Mouse (Mus musculus): ENCODE data around the gene Olfr263.
A peak's percentile ranks its signal among the peaks of the same experiment; 100 is the strongest.
"Not testable (repeated sequence)": the region's sequence is repeated elsewhere in the genome, so short reads cannot be mapped to it uniquely, and the experiment has no call there.

Olfr263 gene

DNA sequence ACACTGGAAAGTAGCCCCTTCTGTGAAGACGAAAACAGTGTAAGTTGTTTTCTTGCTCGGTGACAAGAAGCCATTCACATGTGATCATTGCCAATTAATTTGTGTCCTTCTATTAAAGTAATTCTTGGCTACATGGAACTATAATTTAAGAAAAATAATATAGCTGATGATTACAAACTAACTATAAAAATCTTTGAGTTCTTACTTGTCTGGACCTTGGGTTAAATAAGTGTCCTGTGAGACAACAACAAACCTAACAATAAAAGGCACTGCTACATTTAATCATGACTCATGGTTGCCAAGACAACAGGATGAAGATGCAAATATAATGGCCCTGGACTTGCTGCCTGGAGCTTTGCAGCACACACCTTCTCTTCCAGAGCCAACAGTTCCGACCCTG, at the start of gene Olfr263:
Gene Olfr263, plus strand, starts transcription at position 301 of the 400 bp plus-strand sequence.
- not testable (repeated sequence) for DNase-seq

- DNase-seq: no peak
Observed at GRCm38 (mm10) chr13:21082686-21083085, 46.8 kb upstream of the Olfr263 start.

DNA sequence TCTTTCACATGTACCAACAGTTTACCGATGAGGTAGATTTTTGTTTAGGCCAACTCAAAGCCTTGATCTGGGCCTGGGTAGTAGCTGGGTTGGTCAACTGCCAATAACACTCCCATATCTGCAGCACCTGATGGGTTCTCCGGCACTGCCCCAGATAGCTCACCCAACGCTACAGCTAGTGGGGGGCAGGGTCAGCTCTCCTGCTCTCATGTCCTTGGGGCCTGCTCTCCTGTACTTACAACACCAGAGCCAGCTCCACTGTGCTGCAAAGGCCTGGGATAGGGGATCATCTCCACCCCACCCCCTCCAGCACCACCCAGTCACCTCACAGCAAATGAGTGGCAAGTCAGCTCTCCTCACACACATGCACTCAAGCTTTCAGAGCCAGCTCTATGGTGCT, 19.7 kb upstream of the Olfr263 start:
- DNase-seq: no peak

DNA sequence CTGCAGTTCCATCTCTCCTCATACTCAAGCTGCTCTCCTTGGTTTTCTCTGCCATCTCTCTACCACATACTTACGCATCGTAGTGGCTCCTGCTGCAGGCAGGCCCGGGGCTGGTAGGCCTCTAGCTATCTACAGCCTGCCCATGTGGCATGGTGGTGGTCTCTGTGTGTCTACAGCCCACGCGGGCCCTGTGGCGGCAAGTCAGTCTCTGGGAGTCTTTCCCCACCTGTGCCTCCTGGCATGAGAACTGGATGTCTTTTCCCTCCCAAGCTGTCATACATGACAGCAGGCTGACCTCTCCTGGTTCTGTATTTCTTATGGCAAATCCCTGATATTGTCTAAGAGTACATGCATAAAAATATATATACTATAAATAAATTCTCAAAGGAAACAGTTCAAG, 19.0 kb upstream of the Olfr263 start:
- no peak for DNase-seq

GRCm38 (mm10) chr13:21111183-21111582, 18.3 kb upstream of the Olfr263 start, which contains the start of gene Olfr1369-ps1:
Gene Olfr1369-ps1 (plus strand): TSS chr13:21111483.
- DNase-seq: not testable (repeated sequence)

GRCm38 (mm10) chr13:21114121-21114520, 15.3 kb upstream of the Olfr263 start:
- DNase-seq: no peak

DNA sequence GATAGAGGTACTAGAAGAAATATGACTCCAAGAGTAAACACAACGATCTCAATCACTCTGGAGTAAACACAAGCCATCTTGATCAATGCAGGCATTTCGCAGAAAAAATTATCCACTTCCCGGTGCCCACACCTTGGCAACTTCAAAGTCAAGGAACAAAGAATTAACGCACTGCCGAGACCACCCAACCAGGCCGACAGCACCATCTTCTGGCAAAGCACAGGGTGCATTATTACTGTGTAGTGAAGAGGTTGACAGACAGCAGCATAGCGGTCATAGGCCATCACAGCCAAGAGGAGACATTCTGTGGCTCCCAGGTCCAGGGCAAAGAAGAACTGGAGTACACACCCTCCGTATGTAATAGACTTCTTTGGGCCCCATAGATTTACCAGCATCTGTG, 13.0 kb downstream of the Olfr263 start:
- no peak for DNase-seq

DNA sequence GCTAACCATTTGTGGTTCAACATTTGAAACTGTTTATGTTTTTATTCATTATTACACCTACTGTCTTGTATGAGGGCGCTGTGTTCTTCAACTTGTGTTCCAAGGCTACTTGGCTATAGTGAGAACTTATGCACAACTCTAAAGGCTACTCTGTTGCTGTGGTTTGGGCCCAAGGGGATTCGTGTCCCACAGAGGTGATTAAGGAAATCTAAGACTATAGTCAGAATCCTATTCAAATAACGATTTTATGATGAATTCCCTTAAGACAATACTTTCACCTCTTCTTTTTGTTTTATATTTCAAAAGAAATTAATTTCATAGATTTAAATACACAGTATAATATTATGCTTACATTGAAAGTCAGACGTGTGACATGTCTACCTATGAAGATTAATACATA, 16.3 kb downstream of the Olfr263 start, which contains the start of gene Olfr1368:
Gene Olfr1368, minus strand, starts transcription at position 101 of the 400 bp plus-strand sequence.
- DNase-seq: no peak

- no peak for DNase-seq
Observed at GRCm38 (mm10) chr13:21155888-21156287, 26.4 kb downstream of the Olfr263 start.

DNA sequence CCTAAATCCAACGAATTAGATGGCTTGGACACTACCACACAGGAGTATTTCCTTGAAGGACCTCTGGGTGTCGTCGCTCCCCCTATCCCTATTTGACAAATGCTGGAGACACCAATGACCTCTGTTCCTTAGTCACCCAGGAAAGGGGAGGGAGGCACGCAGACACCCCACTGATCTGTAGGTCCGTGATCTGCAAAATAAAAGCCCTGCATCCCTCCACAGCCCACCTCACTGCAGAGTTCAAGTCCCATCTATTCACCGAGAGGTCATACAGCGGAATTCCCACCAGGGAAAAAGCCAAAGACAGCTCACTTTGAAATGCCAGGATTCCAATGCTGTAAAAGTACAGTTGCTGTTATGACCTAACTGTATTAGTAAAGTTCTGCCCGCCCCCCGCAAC, 28.6 kb downstream of the Olfr263 start:
- DNase-seq: no peak

DNA sequence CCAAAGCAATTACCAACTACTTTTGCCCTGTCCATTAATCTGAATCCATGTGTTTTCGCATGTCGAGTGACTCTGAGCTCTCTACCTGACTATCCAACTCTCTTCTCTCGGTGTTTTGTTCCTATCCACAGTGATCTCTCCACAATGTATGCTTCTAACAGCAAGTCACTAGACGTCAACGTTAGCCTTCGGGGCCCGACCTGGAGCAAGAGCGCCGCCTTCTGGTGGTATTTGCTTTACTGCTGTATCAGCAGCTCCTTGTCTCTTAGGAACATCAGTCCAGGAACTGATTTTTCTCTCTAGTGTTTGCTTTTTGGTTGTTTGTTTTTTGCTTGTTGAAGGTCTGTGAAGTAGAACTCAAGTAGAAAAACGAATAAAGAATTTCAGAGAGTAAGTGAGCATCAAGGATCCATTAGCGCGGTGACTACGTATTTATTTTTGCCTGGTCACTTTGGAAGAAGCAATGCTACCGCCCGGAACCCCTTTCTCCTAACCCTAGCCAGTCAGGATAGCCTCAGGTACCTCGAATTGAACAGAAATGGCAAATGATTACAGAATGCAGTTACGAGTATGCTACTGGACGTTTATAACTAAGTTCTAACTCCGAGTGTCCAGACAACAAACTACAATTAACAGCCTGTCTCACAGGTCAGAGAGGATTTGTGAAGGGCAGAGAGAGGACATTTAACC, 29.5 kb downstream of the Olfr263 start:
- peak; percentile 82 for DNase-seq

DNA sequence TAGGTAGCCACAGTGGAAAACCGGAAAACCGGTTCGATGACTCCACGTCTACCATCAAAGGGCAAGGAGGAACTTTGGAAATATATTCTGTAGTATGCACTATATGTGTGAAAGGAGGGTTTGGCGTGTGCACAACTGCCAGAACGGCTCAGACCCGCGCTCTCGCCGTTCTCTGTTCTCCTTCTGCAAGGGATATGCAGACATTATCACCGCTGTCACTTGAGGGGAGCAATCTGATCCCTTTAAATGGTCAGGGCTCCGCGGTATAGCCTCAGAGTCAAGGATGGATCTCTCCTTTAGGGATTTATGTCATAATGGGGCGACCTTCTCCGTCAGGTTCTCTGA, 30.0 kb downstream of the Olfr263 start:
- no peak for DNase-seq

DNA sequence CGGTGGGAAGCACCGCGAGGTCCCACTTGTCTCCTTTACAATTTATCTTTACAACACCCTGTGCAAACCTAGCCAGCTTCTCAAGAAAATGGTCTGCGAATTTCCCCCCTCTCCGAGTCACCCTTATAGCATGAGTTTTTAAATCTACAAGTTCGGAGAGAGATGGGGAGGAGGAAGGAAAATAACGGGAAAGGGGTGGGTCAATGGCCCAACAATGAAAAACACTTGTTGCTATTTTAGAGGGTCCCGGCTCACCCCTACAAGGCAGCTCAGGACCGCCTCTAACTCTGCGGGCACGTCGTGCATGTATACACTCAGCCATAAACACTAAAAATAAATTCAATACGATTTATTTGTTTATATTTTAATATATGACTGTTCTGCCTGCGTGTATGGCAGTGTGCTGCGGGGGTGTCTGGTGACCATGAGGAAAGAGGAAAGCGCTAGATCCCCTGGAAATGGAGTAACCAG, 30.6 kb downstream of the Olfr263 start:
- no peak for DNase-seq

GRCm38 (mm10) chr13:21160657-21161590, 31.5 kb downstream of the Olfr263 start:
- peak; percentile 86 for DNase-seq

DNA sequence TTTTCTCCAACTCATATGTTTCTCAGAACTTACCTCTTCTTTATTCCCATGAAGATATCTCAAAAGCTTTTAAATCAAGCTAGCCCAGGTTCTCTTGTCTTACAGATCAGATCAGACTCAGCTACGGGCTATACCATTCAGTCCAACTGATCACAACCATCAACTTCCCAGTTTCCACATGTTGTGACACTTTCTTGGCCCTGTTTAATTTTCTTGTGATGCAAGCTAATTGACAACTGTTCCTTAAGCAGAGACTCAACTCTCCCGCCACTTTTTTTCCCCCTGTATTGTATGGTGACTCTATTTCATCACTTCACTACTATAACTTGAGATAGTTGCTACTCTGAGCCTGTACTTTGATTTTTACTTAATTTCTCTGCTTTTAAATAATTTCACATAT, 32.2 kb downstream of the Olfr263 start:
- no peak for DNase-seq

DNA sequence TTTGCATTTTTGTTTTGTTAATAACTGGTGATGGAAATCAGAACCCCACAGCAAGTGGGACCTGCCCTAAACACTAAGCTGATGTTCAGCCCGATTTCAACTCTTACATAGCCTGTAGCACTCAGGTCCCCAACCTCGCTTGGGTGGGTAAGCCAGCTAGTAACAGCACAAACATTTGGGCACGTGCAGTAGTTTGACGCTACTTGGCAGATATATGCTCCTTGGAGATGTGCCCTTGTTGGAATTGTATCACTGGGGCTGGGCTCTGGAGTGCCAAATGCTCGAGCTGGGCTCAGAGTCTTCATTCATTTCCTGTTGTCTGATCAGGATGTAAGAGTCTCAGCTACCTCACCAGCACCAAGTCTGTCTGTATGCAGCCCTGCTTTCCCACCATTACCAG, 33.2 kb downstream of the Olfr263 start:
- DNase-seq: no peak

DNA sequence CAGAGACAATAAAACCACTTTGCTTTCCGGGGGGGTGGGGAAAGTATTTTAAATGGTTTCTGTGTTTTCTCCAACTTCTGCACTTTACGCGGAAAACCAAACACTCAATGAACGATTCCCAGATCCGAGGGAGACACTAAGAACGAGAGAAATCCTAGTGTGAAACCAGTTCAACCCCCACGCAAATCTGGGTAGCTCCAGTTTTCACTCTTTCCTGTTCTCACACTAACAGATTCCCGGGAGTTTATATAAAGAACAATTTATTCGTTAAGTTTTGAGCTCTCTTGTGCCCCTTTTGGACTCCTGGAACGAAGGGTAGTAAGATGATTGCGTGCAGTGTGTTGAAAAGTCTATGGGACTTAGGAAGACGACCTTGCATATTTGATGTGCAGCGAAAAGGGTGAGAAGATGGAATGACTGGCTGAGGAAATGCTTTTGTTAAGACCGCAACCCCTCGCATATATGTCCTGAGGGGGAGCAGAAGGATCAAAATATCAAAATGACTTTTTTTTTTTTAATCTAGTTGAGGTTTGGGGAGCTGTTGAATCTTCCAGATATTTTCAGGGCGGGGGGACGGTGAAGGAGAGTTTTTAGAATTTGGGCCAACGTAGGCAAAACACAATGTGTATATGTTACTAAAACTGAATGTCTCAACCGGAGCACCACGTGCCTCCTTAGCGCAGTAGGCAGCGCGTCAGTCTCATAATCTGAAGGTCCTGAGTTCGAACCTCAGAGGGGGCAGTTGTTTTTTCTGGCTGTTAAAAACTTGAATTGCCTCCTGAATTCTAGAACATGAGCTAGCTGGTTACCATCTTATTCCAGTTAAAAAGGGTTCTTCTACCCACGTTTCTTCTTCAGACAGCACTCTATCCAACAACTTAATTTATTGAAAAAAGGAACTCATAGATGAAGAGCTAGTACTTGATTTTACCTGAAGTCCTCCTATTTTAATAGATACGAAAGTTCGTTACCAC, 37.8 kb downstream of the Olfr263 start:
- peak; percentile 75 for DNase-seq

- no peak for DNase-seq
Observed at GRCm38 (mm10) chr13:21167910-21168300, 38.5 kb downstream of the Olfr263 start.

GRCm38 (mm10) chr13:21168371-21169011, 39.1 kb downstream of the Olfr263 start:
- DNase-seq: no peak

- no peak for DNase-seq
Observed at GRCm38 (mm10) chr13:21169121-21169656, 39.8 kb downstream of the Olfr263 start.

- peak; percentile 70 for DNase-seq
Observed at GRCm38 (mm10) chr13:21169657-21170430, 40.4 kb downstream of the Olfr263 start.

Measured in cerebellum, adult 11 months (tissue).